Mouse (Mus musculus) adrenal gland, postnatal 36 days (tissue): ENCODE measurements at regions not wholly inside any gene's neighbourhood (a gene's known extent, or its start where the extent isn't known, plus 50 kb on each side); places are given as distances from the start of the nearest gene placed in this dataset.
A peak's percentile ranks its signal among the peaks of the same experiment; 100 is the strongest.
"Not testable (repeated sequence)": the region's sequence is repeated elsewhere in the genome, so short reads cannot be mapped to it uniquely, and the experiment has no call there.

Source experiments
- DNase-seq, 2 experiments: peaks; one replicate each; pipeline ENCODE4 v3.0.0; 2021; ENCODE audit warnings: mixed read lengths in 1 of 2

DNA sequence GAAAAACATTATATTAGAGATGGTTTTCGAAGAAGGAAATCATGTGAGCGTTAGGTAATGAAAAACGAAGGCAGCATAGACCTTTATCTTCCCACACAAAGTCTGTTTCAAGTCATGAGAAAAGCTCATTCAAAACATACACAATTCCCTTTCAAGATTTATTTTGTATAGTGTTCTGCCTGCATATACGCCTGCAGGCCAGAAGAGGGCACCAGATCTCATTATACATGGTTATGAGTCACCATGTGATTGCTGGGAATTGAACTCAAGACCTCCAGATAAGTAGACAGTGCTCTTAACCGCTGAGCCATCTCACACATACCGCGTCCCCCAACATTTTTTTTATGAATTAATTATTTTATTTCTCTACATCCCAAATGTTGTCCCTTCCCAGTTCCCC is 578.3 kb upstream of the Ccdc54 start:
- DNase-seq, result no peak

DNA sequence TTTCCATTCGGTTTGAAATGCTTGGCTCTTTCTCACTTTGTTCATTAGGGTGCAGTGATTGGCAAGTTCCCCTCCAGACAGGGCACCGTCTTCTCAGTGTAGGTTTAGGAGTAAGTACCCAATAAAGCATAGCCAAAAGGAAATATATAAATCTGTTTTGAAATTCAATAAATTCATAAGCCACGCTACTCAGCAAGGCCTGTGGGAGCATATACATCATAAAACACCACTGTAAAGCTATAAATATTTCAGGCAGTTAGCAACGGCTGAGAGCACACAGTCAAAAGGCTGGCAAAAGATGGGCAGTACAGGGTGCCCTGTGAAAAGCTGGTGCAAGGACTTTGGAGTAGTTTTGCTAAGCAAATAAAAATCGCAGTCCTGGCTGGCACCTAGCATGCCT is 569.8 kb upstream of the Ccdc54 start:
- DNase-seq, result no peak

DNA sequence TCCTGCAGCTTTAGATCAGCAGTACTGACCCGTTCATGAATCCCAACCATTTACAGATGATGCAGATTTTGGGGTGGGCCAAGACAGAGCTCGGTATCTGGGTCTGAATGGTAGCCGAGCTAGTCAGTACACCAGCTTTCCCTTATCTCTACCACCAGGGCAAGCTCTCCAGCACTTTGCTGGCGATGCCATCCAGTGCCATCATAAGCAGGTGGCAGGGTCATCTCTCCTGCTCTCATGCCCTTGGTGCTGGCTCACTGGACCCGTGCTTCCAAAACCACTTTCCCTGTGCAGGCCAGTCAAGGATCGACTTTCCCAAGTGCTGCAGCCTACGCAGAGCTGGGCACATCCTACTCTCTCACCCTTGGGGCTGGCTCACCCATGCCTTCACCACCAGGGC is 547.6 kb upstream of the Ccdc54 start:
- DNase-seq, result no peak

DNA sequence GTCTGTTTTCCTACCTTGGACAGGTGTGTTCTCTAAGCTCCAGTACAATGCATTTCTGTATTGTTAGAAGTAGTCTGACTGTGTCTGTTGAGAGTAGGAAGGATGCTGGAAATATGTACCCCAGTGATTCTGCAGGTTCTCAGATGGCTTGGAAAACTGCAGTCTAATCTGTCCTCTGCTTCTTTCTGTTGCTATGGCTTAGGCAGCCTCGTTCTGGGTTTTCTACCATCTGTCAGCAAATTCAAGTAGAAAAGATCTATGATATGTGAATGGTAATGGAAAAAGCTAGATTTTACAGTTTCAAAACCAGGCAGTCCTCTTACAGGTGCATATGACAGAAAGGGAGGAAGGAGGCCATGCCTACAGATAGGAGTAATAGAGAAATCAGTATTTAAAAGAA is 528.9 kb upstream of the Ccdc54 start:
- DNase-seq, result no peak

DNA sequence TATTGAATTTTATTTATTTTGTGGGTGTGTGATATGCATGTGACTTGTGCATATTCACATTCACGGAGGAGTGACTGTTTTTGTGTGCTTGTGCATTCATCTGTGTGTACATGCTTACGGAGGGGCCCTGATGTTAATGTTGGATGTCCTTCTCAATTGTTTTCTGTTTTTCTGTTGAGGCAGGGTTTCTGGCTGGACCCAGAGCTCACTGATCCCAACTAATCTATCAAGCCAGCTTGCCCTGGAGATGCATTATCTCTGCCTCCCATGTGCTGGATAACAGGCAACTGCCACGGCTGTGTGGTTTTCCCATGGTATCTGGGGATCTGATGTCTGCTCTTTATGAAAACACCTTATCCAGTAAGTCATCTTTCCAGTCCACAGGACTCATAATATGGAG is 527.4 kb upstream of the Ccdc54 start:
- DNase-seq, result no peak

DNA sequence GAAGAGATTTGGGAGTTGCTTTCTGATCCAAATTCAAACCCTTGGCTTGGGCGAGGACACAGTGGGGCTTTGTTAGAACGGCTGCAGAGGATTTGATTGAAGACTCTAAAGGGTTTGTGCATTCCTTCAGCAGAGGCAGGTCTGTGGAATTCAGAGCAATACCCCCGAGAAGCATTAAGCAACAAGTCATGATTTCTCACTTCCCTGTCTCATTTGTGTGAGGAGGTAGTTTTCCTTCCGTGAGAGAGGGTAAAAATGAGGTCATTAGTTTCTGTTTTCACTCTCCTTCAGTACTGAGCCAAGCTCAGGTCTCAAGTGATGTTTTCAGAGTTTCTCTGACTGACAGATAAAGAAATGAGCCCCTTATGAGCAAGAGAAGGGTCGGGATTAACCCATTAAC is 526.9 kb upstream of the Ccdc54 start:
- DNase-seq, result no peak

DNA sequence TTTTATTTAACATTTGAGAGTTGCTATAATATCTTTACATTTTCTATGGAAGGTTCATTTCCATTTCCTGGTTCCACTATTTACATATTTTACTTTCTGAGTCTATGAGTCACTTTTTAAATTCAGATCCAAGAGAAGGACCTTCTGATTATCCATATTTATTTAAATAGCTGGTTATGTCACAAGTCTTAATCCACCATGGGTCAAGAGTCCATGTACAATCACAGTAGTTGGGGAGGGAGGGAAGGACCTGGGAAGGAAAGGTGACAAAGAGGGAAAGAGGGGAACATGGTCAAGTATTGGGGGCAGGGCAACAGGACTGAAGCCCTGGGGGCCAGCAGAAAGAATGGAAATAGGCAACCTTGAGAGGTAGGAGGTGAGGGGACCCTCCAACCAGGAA is 518.9 kb upstream of the Ccdc54 start:
- DNase-seq, result no peak

DNA sequence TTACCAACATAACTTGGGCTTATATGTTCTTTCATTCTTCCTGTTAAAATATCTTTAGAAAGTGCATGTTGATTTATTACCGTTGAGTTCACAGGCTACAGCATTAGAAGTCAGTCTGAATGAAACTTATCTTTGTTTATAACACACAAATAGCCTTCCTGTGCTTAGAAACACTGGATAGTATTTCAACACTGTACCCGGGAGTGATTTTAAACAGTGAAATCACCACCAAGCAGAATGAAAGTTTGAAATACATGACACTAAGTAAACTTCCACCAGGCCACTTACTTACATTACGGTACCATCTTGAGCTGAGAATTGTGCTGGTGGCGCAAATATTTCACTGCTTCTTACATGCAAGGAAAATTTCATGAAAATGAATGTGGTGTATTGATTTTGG is 516.5 kb upstream of the Ccdc54 start:
- no peak for DNase-seq

DNA sequence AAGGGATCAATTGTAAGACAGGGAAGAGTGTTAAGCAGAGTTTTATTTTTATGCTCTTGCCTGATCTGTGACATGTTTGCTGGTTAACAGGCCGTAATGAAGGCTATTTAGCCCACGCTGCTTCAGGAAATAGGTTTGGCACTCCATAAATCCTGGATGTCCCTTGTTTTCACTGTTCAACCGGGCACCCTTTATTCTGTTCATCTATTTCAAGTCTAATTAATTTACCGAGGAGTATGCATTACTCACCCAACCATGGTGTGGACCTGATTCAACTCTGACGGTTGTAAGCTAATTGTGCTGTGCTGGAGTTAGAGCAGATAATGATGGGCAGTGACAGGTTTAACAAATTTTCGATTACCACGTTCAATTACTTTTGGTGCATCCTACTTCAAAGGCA is 495.6 kb upstream of the Ccdc54 start:
- no peak for DNase-seq

DNA sequence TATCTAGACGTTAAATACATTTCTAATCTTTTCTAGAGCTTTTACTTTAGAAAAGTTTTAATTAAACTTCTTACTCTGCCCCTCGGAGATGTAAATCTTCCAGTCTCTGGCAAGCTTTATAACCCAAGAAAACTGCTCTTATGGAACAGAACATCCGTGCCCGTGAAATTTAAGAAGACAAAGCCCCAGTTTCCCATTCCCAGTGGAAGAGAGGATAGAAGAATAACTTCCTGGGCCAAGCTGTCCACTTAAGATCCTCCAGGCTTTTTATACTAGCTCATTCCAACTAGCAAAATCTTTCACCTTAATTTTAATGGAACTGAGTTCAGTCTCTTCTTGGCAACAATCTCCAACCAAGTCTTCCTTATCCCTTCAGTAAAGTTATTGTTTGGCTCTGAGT is 489.2 kb upstream of the Ccdc54 start:
- DNase-seq, result no peak

DNA sequence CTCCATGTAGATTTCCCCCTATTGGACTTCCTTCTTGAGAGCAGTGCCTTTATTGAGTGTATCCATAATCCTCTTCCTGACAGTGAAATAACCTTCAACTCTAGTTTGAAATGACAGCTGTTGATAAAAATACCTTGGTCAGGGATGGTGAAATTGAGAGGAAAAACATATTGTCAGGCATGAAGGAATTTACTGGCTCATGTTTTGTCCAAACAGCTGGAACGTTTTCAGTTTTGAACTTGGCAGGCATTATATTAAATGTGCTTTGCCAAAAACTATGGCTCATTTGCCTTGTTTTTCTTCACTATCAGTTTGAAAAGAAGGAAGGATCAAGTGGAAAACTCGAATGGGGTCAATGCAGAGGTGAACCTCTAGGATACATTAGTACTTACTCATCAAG is 457.7 kb upstream of the Ccdc54 start:
- no peak for DNase-seq

DNA sequence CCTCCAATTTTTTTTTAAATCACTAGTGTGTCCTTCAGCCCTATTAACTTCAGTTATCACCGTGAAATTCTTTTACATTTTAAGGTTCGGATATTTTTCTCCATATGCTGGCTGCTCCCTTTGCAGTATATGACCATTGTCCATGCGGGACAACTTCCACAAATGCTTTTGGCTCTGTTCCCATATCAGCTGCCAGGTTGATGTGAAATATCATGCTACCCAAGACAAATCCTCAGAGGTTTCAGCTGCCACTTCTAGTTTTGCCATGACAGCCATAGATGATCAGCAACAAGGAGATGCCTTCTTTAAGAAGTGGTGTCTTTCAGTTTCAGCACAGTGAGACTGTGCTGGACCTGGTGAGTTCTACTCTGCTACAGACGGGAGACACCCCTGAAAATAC is 457.2 kb upstream of the Ccdc54 start:
- no peak for DNase-seq

DNA sequence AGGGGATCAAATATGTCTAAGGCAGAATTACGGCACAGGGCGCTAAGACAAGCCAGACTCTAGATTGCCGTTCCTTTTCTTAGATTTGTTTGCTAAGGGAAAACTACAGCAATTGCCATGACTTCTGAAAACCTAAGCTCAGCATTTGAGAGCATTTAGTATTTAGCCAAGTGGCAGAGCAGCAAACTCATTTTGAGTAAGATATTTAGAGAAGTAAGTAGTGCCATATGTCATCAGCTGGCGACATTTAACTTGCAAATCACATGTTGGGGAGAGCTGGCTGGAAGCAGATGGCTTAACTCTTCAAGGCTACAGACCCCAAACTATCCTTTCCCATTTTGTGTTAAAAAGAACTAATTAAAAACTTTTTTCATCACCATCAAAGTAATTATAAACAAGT is 450.4 kb upstream of the Ccdc54 start:
- no peak for DNase-seq

DNA sequence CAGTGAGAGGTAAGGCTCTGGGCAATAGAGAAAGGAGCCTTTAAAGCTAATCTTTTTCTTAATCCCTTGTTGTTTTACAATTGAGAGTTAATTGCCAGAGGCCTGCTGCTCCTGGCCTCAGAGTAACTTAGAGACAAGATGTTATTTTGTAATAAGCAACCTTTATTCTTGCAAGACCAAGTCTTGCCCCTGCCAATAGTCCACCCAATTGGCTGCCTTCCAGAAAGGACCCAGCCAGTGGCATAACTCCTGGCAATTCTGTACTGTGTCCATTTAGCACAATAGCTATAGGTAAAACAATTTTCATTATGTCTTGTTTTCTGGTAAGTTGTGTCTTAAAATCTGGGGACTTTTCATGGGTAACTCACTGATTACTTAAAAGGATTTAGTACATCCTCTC is 411.9 kb upstream of the Ccdc54 start:
- DNase-seq, result peak in 1 of 2 experiments; percentile 18

DNA sequence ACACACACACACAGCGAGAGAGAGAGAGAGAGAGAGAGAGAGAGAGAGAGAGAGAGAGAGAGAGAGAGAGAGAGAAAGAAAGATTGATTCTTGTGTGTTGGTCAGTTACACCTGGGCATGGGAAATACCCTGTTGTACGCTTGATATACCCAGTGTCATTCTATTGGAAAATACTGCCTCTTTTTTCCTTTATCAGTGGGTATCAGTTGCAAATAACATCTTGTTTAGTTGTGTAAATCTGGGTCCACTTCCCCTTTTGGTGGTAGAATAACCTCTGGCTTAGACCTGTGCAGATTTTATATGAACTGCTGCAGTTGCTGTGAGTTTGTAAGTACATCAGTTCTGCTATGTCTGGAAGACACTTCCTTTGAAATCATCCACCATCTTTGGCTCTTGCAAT is 373.4 kb upstream of the Ccdc54 start:
- no peak for DNase-seq

DNA sequence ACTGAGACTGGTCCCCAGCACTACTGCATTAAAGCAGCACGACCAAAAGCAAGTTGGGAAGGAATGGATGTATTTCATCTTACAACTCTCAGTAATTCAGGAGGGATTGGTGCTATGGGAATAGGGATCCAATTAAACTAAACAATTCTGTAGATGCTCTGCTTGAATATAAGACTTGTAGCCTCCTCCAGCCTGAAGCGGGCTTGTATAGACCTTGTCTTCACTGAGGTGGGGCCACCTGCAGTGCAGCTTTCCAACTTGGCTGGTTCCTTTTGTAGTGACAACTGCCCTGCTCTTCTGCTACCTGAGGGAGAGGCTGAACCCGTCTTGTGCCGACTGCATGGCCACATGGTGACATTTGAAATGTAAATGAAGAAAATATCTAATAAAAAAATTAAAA is 353.1 kb upstream of the Ccdc54 start:
- no peak for DNase-seq

DNA sequence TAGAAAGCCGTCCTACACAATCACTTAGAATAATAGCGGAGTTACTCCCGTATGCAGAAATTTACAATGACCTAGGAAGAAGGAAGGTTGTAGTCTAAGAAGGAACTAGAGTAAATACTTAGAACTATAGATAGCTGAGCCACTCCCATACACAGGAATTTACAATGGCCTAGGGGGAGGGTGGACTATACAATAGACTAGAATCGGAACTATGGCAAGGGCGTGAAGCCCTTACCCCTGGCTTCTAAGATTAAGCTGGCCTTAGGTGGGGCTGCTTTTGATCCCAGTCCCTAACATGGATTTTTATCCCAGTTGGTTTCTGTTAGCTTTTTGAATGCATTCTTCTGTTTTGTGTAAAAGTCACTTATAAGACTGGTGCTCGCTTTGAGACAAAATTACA is 352.6 kb upstream of the Ccdc54 start:
- not testable (repeated sequence) for DNase-seq

DNA sequence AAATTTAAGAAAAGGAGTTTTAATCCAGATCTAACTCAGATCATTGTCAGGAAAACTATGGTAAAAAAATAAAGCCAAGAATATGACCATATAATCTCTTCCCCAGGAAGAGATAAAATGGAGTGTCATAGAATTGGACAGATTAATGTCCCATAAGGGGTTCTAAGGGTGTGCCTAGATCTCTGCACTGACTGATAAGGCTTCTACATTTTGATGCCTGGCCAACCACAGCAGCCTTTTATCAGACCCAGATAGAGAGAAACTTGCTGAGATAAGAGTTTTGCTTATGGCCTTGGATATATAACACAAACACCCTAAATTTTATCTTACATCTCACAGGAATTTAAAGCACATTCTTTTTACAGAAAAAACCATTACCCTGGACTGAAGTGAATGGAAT is 351.3 kb upstream of the Ccdc54 start:
- DNase-seq, result no peak

DNA sequence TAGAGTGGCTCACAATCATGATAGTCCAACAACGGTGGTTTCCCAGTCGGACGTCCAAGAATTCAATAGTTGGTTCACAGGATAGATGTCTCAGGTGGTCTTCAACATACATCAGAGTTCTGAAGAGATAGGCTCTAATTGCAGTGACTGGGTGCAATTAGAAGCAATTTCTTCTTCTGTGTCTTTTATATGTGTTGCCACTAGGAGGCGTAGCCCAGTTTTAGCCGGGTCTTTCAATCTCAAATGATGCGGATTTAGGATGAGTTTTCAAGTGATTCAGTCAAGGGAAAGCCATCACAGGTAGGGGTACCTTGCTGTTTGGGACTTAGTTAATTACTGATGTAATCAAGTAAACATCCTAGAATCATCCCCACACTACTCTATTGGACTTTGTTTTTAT is 348.4 kb upstream of the Ccdc54 start:
- DNase-seq, result no peak

DNA sequence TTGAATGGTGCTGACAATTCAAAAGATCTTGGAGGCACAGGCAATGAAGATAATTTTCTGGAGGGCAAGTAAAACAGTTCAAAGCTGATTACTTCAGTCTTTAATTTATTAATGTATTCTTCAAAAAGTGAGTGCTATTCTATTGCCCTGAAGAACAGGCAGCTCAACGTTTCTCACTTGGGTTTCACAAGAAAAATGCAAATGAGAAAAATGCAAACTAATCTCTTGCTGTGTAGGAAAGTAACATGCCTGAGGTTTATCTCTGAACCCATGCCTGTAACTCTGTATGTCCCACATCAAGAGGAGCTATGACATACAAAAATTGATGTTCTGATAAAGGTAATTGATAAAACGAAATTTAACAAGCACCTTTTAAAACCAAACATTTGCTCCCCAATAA is 316.8 kb upstream of the Ccdc54 start:
- DNase-seq, result no peak

DNA sequence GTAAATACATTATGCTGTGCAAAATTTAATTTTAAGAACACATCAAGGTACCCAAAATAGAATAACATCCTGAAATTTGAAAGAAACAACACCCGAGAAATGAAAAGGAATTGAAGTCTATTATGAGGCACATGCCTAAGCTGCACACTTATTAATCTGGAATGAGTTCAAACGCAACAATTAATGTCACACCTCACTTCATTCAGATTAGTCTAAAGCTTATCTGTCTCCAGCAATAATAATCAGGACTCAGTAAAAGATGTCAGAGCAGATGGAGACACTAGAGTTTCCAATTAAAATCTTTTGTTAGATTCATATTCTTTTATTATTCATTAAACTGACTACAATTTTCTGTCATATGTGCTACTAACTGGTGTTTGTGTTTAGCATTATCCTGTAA is 308.2 kb upstream of the Ccdc54 start:
- DNase-seq, result no peak

DNA sequence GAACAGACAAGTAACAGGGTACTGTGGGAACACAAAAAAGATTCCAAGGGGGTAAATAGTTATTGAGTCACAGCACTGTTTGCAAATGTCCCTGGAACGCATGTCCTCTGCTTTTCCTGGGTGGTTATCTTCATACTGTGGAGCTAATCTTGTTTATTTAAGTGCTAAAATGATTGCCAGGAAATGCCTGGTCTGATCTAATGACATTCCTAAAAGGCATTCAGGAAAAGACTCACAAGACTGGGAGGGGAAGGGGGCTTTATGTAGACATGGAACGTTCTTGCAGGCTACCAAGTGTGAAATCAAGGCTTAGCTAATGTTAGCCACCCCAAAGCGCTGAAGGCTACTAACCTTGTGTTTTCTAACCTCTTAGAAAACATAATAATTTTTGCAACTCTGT is 287.0 kb upstream of the Ccdc54 start:
- DNase-seq, result no peak

DNA sequence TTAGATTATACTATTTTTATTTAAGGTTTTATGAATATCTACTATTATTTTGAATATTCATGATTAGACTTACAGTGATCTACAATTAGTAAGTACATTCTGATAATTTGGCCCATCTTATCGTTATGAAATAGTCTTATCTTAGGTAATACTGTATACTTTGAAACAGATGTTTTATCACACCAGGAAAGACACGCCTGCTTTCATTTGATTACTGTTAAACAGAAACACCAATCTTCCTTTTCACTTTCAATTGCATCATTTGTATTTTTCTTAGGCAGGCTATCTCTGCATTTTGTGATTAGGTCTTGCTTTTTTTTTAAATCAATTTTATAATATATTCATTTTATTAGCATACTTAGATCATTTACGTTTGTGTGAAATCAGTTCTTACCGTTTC is 280.4 kb upstream of the Ccdc54 start:
- DNase-seq, result no peak

DNA sequence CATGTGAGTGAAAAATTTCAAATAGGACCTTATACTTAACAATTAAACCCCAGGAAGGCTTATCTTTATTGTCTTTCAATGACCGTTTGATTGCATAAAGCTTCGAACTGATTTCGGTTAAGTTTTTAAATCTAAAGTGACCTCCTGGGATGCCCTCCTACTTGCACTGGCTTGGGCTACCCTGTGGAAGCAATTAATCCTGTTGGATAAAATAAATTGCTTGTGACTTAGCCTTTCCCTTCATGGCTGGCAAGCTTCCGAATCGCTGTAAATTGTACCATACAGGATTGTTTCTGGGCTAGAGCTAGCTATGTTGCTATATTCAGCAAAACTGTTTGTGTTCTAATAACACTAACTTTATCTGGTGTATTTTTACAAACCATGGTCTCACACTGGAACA is 272.6 kb upstream of the Ccdc54 start:
- DNase-seq, result no peak

DNA sequence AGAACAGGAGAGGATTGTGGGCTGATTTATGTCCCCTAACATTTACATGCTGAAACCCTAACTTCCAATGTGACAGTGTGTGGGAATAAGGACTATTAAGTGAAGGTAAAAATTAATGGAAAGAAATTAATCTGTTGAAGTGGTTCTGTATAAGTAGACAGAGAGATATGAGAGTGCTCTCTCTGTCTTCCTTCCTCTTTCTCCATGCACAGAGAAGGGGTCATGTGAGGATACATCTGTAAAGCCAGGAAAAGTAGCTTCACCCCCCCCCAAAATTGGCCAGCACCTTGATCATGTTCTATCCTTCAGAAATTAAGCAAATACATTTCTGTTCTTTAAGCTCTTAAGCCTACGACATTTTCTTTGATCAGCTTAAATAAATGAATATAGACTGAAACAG is 268.6 kb upstream of the Ccdc54 start:
- DNase-seq, result no peak

DNA sequence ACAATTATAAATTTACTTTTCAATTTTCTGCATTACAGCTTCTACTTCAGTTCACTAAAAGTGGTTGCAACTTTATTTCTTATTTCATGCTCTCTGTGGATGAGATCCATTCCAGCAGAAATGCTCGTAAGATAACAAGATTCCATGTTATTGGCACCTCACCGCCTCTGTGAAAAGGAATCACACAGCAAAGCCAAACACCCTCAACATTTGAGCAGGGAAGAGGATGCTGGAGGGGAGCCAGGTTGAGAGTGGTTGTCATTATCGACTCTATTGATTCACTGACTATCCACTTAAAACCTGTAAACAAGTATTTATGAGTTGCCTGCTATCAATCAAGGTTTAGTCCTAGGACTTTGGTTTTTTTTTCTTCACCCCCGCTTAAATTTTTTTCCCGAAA is 261.1 kb upstream of the Ccdc54 start:
- DNase-seq, result no peak
